Mouse (Mus musculus): ENCODE measurements around the gene Plcb4. TPM values are rescaled to one million over a fixed set of nuclear protein-coding genes. Genes with fewer than 3 reads are reported as not detected.

Gene Plcb4
- 12.9 and 14.4 TPM in 2 replicates for polyA plus RNA-seq (2015; fragmentation: Nextera tagmentation; extraction: Ambion mirVana)

DNA sequence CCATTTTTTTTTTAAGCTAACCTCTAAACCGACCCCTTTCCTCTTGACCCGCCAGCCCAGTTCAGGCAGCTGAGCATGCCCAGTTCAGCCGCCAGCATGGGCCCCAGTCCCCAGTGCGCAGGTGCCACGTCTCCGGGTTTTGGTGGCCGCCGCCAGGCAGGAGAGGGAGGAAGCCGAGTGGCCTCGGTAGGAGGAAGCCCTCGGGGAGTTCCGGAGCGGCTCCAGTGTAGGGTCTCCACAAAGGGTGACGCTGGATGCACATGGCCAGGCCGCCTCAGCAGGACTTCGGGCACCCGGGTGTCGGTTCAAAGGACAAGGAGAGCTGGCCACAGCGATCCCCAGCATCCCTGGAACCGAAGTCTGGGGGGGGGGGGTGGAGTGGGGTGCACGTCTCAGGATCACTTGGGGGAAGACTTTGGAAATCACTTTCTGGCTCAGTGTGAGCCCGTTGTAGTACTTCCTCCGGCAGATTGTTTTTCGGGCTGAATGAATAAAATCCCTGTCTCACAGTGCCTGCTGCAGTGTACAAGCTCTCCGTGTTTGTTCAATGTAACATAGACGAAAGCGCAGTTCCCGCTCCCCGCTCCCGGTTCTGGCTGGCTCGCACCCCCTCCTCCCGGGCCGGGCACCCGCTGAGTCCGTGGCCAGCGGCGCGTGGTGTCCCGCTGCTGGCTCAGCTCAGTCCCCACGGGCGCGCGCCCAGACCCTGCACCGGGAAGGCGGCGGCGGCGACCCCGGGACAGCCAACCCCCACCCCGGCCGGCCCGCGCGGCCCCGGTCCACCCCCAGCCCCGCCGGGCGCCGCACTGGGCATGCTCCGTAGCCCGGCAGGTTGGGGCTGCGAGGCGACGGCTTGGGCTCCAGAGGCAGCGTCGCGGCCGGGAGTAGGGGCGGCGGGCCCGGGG lies at the start of gene Plcb4:
Plcb4 (plus strand) TSS at position 526 of the 905 bp plus-strand sequence.
- TF ChIP-seq EP300 (optimal IDR thresholded peaks at IDR 0.05) (no peak), CTCF (IDR thresholded peaks at IDR 0.05; ENCODE audit: low read depth) (no peak)
- Histone ChIP-seq H3K27ac (replicated peaks) (peak within 1 kb of the TSS; percentile 94), H3K36me3 (ENCODE audit: control insufficient read depth, insufficient read depth, low read length) (no peaks in the 10 kb centered on the region), H3K9ac (ENCODE audit: low read length) (peak within 1 kb of the TSS; percentile 91), H3K4me3 (ENCODE audit: low read depth, low read length) (peak within 1 kb of the TSS; percentile 73), H3K4me1 (replicated peaks; ENCODE audit: control insufficient read depth, insufficient read depth) (no peaks in the 10 kb centered on the region), H3K4me2 (replicated peaks; ENCODE audit: low read depth) (peak within 1 kb of the TSS; percentile 84), H3K27me3 (ENCODE audit: control insufficient read depth, insufficient read depth, low read length) (no peaks in the 10 kb centered on the region), H3K9me3 (ENCODE audit: control insufficient read depth, low read length) (no peaks in the 10 kb centered on the region)
- DNase-seq (ENCODE audit: low spot score): peak; percentile 86
- 1% methylated on average over 56 of the region's 71 CpGs for WGBS
- ATAC-seq (ENCODE audit: low FRiP score, low TSS enrichment): peak; percentile 91

DNA sequence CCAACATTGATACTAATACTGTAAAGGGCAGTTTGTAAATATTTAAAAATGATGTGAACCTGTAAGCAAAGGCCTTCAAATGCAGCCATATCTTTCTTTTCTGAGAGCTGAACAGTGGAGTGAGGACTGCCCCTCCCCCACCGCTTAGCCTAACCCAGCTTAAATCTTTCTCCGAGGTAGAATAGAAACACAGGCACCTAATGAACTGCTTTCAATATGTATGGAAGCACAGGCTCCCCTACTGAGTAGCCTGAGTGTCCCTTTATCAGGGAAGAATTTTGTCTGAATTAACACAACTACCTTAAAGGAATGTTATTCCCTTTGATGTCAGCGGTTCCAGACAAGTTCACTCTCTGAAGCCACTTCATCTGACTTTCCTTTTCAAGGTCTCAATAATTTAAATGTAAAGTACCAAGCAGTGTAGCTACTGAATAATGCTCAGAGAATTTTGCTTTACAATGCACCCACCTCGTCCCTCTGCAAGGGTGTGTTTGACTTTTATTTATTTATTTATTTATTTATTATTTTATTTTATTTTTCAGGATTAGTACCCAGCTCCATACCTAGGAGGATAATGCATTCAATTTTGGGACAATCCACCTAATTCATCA lies 44.1 kb upstream of the Plcb4 start:
- H3K4me2 ChIP-seq (replicated peaks; ENCODE audit: low read depth): no peak overlapping the region
- no peaks in the 10 kb centered on the region for H3K36me3 ChIP-seq (ENCODE audit: control insufficient read depth, insufficient read depth, low read length)
- 42% methylated on average over 4 of the region's 4 CpGs for WGBS
- TF ChIP-seq EP300 (optimal IDR thresholded peaks at IDR 0.05) (no peak), CTCF (IDR thresholded peaks at IDR 0.05; ENCODE audit: low read depth) (no peak)
- DNase-seq (ENCODE audit: low spot score): no peak
- no peaks in the 10 kb centered on the region for H3K4me1 ChIP-seq (replicated peaks; ENCODE audit: control insufficient read depth, insufficient read depth)
- H3K9ac ChIP-seq (ENCODE audit: low read length): no peak overlapping the region
- H3K27me3 ChIP-seq (ENCODE audit: control insufficient read depth, insufficient read depth, low read length): no peaks in the 10 kb centered on the region
- no peaks in the 10 kb centered on the region for H3K9me3 ChIP-seq (ENCODE audit: control insufficient read depth, low read length)
- H3K4me3 ChIP-seq (ENCODE audit: low read depth, low read length): no peak overlapping the region
- H3K27ac ChIP-seq (replicated peaks): no peak overlapping the region
- no peak for ATAC-seq (ENCODE audit: low FRiP score, low TSS enrichment)

DNA sequence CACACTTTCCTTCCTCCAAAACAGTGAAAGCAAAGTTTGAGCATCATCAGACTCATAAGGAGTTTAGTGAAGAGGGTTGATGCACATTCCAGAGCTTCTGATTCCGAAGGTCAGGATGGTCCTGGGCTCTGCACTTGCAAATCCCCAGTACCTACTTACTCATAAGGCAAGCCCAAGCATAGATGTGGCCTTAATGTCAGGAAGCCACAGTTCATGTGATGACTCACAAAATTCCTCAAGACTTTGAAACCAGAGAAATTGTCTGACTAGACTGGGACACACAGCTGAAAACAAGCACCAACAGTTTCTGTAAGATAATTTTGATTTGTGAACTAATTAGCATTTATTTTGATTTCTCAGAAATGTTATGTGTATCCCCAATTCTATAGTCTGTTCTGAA lies 42.7 kb upstream of the Plcb4 start:
- Histone ChIP-seq H3K4me3 (ENCODE audit: low read depth, low read length) (no peak overlapping the region), H3K9me3 (ENCODE audit: control insufficient read depth, low read length) (no peaks in the 10 kb centered on the region), H3K9ac (ENCODE audit: low read length) (no peak overlapping the region), H3K36me3 (ENCODE audit: control insufficient read depth, insufficient read depth, low read length) (no peaks in the 10 kb centered on the region), H3K27me3 (ENCODE audit: control insufficient read depth, insufficient read depth, low read length) (no peaks in the 10 kb centered on the region), H3K27ac (replicated peaks) (no peak overlapping the region), H3K4me2 (replicated peaks; ENCODE audit: low read depth) (no peak overlapping the region), H3K4me1 (replicated peaks; ENCODE audit: control insufficient read depth, insufficient read depth) (no peaks in the 10 kb centered on the region)
- DNase-seq (ENCODE audit: low spot score) (no peak), ATAC-seq (ENCODE audit: low FRiP score, low TSS enrichment) (no peak)
- WGBS: 77% methylated on average over 1 of the region's 1 CpGs
- no peak for TF ChIP-seq EP300 (optimal IDR thresholded peaks at IDR 0.05)
- TF ChIP-seq CTCF (IDR thresholded peaks at IDR 0.05; ENCODE audit: low read depth): no peak

DNA sequence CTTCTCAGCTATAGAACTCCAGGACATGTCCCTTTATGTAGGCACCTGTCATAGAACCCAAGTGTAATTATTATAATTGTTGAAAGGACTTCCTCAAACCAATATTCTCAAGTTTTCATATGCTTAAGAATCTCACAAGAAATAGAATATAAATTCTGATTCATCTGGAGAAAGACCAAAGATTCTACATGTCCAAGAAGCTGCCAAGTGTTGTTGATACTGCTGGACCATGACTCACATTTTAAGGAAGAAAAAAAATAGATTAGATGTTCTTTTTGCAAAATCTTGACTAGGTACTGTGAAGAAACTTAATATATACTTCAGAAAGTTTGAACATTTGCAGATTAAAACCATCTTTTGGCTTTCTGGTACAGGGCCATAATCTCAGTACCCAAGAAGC lies 40.3 kb upstream of the Plcb4 start:
- H3K9ac ChIP-seq (ENCODE audit: low read length): no peak overlapping the region
- ATAC-seq (ENCODE audit: low FRiP score, low TSS enrichment) (no peak), DNase-seq (ENCODE audit: low spot score) (no peak)
- no peaks in the 10 kb centered on the region for H3K36me3 ChIP-seq (ENCODE audit: control insufficient read depth, insufficient read depth, low read length)
- no peak for TF ChIP-seq CTCF (IDR thresholded peaks at IDR 0.05; ENCODE audit: low read depth)
- TF ChIP-seq EP300 (optimal IDR thresholded peaks at IDR 0.05): no peak
- H3K27me3 ChIP-seq (ENCODE audit: control insufficient read depth, insufficient read depth, low read length): no peaks in the 10 kb centered on the region
- no peak overlapping the region for H3K4me2 ChIP-seq (replicated peaks; ENCODE audit: low read depth)
- H3K27ac ChIP-seq (replicated peaks): no peak overlapping the region
- no peak overlapping the region for H3K4me3 ChIP-seq (ENCODE audit: low read depth, low read length)
- no peaks in the 10 kb centered on the region for H3K4me1 ChIP-seq (replicated peaks; ENCODE audit: control insufficient read depth, insufficient read depth)
- no peaks in the 10 kb centered on the region for H3K9me3 ChIP-seq (ENCODE audit: control insufficient read depth, low read length)

DNA sequence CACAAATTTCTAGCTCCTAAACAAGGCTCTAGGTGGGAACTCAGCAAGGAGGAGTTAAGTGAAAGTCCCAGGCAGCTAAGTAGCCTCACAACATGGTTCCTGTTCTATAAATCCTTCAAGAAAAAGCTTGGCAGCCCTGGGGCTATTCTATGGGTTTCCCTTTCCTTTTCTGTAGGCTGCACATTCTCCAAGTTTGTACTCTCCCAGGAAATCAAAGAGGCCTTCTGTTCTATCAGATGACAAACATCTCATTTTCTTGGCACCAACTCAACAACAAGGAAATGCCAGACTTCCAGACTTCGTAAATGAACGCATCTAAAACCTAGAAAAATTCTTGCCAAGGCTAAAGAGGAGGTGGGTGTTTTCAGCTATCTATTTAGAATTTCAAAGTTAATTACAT lies 38.9 kb upstream of the Plcb4 start:
- TF ChIP-seq CTCF (IDR thresholded peaks at IDR 0.05; ENCODE audit: low read depth): no peak
- TF ChIP-seq EP300 (optimal IDR thresholded peaks at IDR 0.05): no peak

DNA sequence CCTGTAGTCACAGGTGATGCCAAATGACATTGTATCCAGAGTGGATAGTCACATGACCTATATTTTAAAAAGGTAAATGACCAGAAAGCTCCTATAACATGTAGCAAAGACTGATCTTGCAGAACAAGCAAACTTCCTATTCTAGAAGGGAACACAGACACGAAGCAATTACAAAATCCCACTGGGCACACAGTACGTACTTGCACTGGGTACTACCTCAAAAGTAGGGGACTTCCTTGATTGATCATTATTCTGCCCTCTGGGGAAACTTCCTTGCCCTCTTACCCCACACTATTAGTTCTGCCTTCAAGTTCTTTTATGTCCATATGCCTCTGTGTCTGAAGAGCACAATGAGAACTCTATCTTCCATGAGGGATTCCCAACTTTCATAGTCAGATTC lies 31.0 kb upstream of the Plcb4 start:
- 80% methylated on average over 2 of the region's 2 CpGs for WGBS
- no peak for ATAC-seq (ENCODE audit: low FRiP score, low TSS enrichment)

More for the DNA sequence above, 38.9 kb upstream of the Plcb4 start:
- no peak for DNase-seq (ENCODE audit: low spot score)
- no peaks in the 10 kb centered on the region for H3K9me3 ChIP-seq (ENCODE audit: control insufficient read depth, low read length)
- no peaks in the 10 kb centered on the region for H3K36me3 ChIP-seq (ENCODE audit: control insufficient read depth, insufficient read depth, low read length)
- ATAC-seq (ENCODE audit: low FRiP score, low TSS enrichment): no peak
- H3K4me3 ChIP-seq (ENCODE audit: low read depth, low read length): no peak overlapping the region
- 39% methylated on average over 2 of the region's 2 CpGs for WGBS
- H3K4me2 ChIP-seq (replicated peaks; ENCODE audit: low read depth): no peak overlapping the region
- no peak overlapping the region for H3K27ac ChIP-seq (replicated peaks)
- H3K9ac ChIP-seq (ENCODE audit: low read length): no peak overlapping the region
- H3K4me1 ChIP-seq (replicated peaks; ENCODE audit: control insufficient read depth, insufficient read depth): no peaks in the 10 kb centered on the region
- H3K27me3 ChIP-seq (ENCODE audit: control insufficient read depth, insufficient read depth, low read length): no peaks in the 10 kb centered on the region

More for the DNA sequence above, 31.0 kb upstream of the Plcb4 start:
- H3K4me3 ChIP-seq (ENCODE audit: low read depth, low read length): no peak overlapping the region
- no peaks in the 10 kb centered on the region for H3K4me1 ChIP-seq (replicated peaks; ENCODE audit: control insufficient read depth, insufficient read depth)
- H3K9me3 ChIP-seq (ENCODE audit: control insufficient read depth, low read length): no peaks in the 10 kb centered on the region
- DNase-seq (ENCODE audit: low spot score): no peak
- TF ChIP-seq CTCF (IDR thresholded peaks at IDR 0.05; ENCODE audit: low read depth) (no peak), EP300 (optimal IDR thresholded peaks at IDR 0.05) (no peak)
- H3K9ac ChIP-seq (ENCODE audit: low read length): no peak overlapping the region
- no peak overlapping the region for H3K27ac ChIP-seq (replicated peaks)
- no peak overlapping the region for H3K4me2 ChIP-seq (replicated peaks; ENCODE audit: low read depth)
- H3K36me3 ChIP-seq (ENCODE audit: control insufficient read depth, insufficient read depth, low read length): no peaks in the 10 kb centered on the region
- no peaks in the 10 kb centered on the region for H3K27me3 ChIP-seq (ENCODE audit: control insufficient read depth, insufficient read depth, low read length)
